Mouse (Mus musculus) C2C12 (cell line): ENCODE measurements around the gene Gramd1b.

Experiments
- CEBPB ChIP-seq: IDR thresholded peaks from one replicate; pipeline ENCODE4 v1.6.1; 2011; ENCODE audit warnings: low read depth, mild to moderate bottlenecking, control low read depth, moderate library complexity
- CTCF ChIP-seq: IDR thresholded peaks from one replicate; pipeline ENCODE4 v1.5.1; 2011; ENCODE audit not compliant: control insufficient read depth, insufficient read depth, insufficient read length
- MAX ChIP-seq: IDR thresholded peaks from one replicate; pipeline ENCODE4 v1.6.1; 2011; ENCODE audit warnings: mild to moderate bottlenecking, control low read depth
- MYOD1 ChIP-seq: IDR thresholded peaks from one replicate; pipeline ENCODE4 v1.6.1; 2011; ENCODE audit warnings: low read depth; ENCODE audit not compliant: control insufficient read depth, insufficient read length
- MYOG ChIP-seq: IDR thresholded peaks from one replicate; pipeline ENCODE4 v1.6.1; 2011; ENCODE audit not compliant: control insufficient read depth, insufficient read length; ENCODE audit errors: extremely low read depth
- USF1 ChIP-seq: IDR thresholded peaks from one replicate; pipeline ENCODE4 v1.6.1; 2011; ENCODE audit warnings: low read depth, mild to moderate bottlenecking, control low read depth, moderate library complexity

DNA sequence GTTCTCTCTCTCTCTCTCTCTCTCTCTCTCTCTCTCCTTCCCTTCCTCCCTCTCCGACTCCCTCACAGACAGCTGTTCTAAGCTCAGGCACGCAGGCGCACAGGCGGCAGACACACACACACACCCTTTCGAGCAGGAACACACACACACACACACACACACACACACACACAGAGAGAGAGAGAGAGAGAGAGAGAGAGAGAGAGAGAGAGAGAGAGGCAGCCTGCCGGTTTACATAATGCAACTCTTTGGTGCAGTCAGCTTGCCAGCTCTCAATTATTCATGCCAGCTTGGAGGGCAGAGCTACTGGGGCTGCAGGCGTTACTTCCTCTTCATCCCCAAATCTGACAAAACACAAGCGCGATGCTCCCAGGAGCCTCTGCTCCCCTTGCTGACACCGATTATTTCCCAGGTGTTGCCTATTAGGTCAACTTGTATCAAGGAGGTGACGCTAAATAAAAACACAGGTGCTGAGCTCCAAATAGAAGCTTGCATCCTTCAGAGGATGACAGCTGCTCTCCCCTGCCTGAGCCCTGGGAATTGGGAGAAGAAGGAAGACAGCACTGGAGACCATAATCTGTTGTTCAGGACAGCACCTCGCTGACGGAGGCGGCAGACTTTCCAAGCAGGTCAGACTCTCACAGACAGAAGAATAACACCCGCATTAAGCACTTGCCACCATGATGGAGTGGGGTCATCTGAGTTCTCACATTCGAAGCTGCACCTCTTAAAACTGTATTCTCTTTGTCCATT, 184.8 kb downstream of the Gramd1b start:
- no peak for TF ChIP-seq CTCF
- TF ChIP-seq CEBPB, result no peak
- TF ChIP-seq USF1, result no peak
- no peak for TF ChIP-seq MAX
- no peak for TF ChIP-seq MYOG
- TF ChIP-seq MYOD1, result no peak
